Mouse (Mus musculus) ES-Bruce4 (cell line): ENCODE data around the gene Tsc22d3. TPM values are rescaled to one million over a fixed set of nuclear protein-coding genes. Genes with fewer than 3 reads are reported as not detected.
"Not testable (repeated sequence)": the region's sequence is repeated elsewhere in the genome, so short reads cannot be mapped to it uniquely, and the experiment has no call there.

ENCODE experiments used
- H3K27ac ChIP-seq: 2 replicates; pipeline ENCODE4 v1.5.1; 2012; ENCODE audit warnings: low read length, inconsistent platforms; ENCODE audit not compliant: insufficient read depth
- H3K27me3 ChIP-seq: 2 replicates; pipeline ENCODE4 v1.6.1; 2012; ENCODE audit warnings: mild to moderate bottlenecking, low read length, inconsistent platforms; ENCODE audit not compliant: control insufficient read depth, poor library complexity, insufficient read depth, severe bottlenecking
- H3K36me3 ChIP-seq: 2 replicates; pipeline ENCODE4 v1.6.1; 2012; ENCODE audit warnings: inconsistent platforms, mild to moderate bottlenecking, low read length, moderate library complexity; ENCODE audit not compliant: control insufficient read depth, poor library complexity, insufficient read depth, severe bottlenecking
- H3K4me1 ChIP-seq: one replicate; pipeline ENCODE4 v1.8.1; 2011; ENCODE audit warnings: low read length; ENCODE audit not compliant: control insufficient read depth, insufficient read depth
- H3K4me3 ChIP-seq: 2 replicates; pipeline ENCODE4 v1.5.1; 2011; ENCODE audit warnings: low read depth, mild to moderate bottlenecking, low read length
- H3K9ac ChIP-seq: 2 replicates; pipeline ENCODE4 v1.6.1; 2012; ENCODE audit warnings: low read depth, mild to moderate bottlenecking, inconsistent platforms; ENCODE audit not compliant: poor library complexity, severe bottlenecking
- H3K9me3 ChIP-seq: replicated peaks from 2 replicates; pipeline ENCODE4 v1.6.1; 2012; ENCODE audit warnings: mild to moderate bottlenecking, low read length, inconsistent platforms; ENCODE audit not compliant: control insufficient read depth, poor library complexity, insufficient read depth, severe bottlenecking
- CTCF ChIP-seq: IDR thresholded peaks from one replicate; pipeline ENCODE4 v1.8.1; 2011; ENCODE audit warnings: low read depth, low read length
- EP300 ChIP-seq: IDR thresholded peaks from 2 replicates; pipeline ENCODE4 v1.6.1; 2011; ENCODE audit warnings: low read depth, low read length; ENCODE audit not compliant: insufficient read depth
- POLR2A ChIP-seq: IDR thresholded peaks from one replicate; pipeline ENCODE4 v1.8.1; 2011; ENCODE audit warnings: low read length; ENCODE audit not compliant: insufficient read depth
- polyA plus RNA-seq: library from polyadenylated mRNA; stranded (reverse); fragments of >200 nt; gene quantifications from 2 replicates; pipeline ENCODE4 v1.2.4, GENCODE M21; 2011; ENCODE audit warnings: low read depth; ENCODE audit not compliant: missing spikeins, insufficient read depth, insufficient read length

Tsc22d3 gene
- polyA plus RNA-seq, 1 experiment, result 7.6 TPM

GRCm38 (mm10) chrX:140505497-140506238 lies 94.8 kb downstream of the Tsc22d3 start:
- Histone ChIP-seq H3K27me3 (no peaks in the 10 kb centered on the region), H3K9me3 (no peaks in the 10 kb centered on the region), H3K4me1 (no peaks in the 10 kb centered on the region), H3K4me3 (no peak overlapping the region), H3K9ac (no peak overlapping the region), H3K36me3 (no peaks in the 10 kb centered on the region), H3K27ac (no peak overlapping the region)
- TF ChIP-seq CTCF (no peak), POLR2A (no peak)

- TF ChIP-seq POLR2A, result no peak
- no peak for TF ChIP-seq EP300
- peak; percentile 40 for TF ChIP-seq CTCF
- Histone ChIP-seq H3K4me3 (no peak overlapping the region), H3K9ac (no peak overlapping the region), H3K27me3 (no peaks in the 10 kb centered on the region), H3K4me1 (no peaks in the 10 kb centered on the region), H3K27ac (no peak overlapping the region), H3K9me3 (no peaks in the 10 kb centered on the region), H3K36me3 (no peaks in the 10 kb centered on the region)
Measured at GRCm38 (mm10) chrX:140503905-140504304, 96.6 kb downstream of the Tsc22d3 start.

- H3K9ac ChIP-seq, result no peak overlapping the region
- H3K36me3 ChIP-seq, result no peaks in the 10 kb centered on the region
- no peak overlapping the region for H3K4me3 ChIP-seq
- H3K27ac ChIP-seq, result no peak overlapping the region
- TF ChIP-seq EP300, result no peak
- TF ChIP-seq POLR2A, result no peak
- no peak for TF ChIP-seq CTCF
- H3K4me1 ChIP-seq, result no peaks in the 10 kb centered on the region
- no peaks in the 10 kb centered on the region for H3K27me3 ChIP-seq
- no peaks in the 10 kb centered on the region for H3K9me3 ChIP-seq
Measured at GRCm38 (mm10) chrX:140501401-140502301, 98.8 kb downstream of the Tsc22d3 start.

DNA sequence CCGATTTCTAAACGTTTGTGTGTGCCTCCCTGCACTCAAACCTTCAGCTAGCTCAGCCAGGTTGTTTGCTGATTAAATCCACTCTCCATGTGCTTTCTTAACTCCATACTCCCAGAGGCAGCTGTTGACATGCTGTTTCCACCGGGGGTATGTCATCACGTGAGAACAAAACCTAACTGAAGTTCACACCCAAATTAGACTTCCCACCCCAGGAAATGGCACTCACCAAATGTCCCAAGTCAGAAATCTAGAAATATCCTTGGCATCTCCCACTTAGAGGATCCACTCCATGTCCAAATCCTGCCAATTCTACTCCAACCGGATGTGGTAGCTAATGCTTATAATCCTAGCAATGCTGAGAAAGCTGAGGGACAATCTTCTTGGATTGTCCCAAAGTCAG lies 100.2 kb downstream of the Tsc22d3 start:
- Histone ChIP-seq H3K4me3 (no peak overlapping the region), H3K9ac (no peak overlapping the region), H3K27ac (no peak overlapping the region), H3K9me3 (no peaks in the 10 kb centered on the region), H3K36me3 (no peaks in the 10 kb centered on the region), H3K27me3 (no peaks in the 10 kb centered on the region), H3K4me1 (no peaks in the 10 kb centered on the region)
- TF ChIP-seq EP300, result no peak
- TF ChIP-seq POLR2A, result no peak
- no peak for TF ChIP-seq CTCF

- not testable (repeated sequence) for H3K27me3 ChIP-seq, H3K9me3 ChIP-seq
Measured at GRCm38 (mm10) chrX:140498431-140498830, 102.0 kb downstream of the Tsc22d3 start.

GRCm38 (mm10) chrX:140494170-140494569 lies 106.3 kb downstream of the Tsc22d3 start:
- no peaks in the 10 kb centered on the region for H3K27me3 ChIP-seq
- no peaks in the 10 kb centered on the region for H3K4me1 ChIP-seq
- H3K9ac ChIP-seq, result no peak overlapping the region
- H3K36me3 ChIP-seq, result no peaks in the 10 kb centered on the region
- H3K4me3 ChIP-seq, result no peak overlapping the region
- no peak for TF ChIP-seq POLR2A
- TF ChIP-seq EP300, result no peak
- no peak for TF ChIP-seq CTCF
- H3K9me3 ChIP-seq, result no peaks in the 10 kb centered on the region
- H3K27ac ChIP-seq, result no peak overlapping the region

More at GRCm38 (mm10) chrX:140498431-140498830, 102.0 kb downstream of the Tsc22d3 start:
- not testable (repeated sequence) for H3K4me3 ChIP-seq, H3K36me3 ChIP-seq, H3K9ac ChIP-seq, H3K4me1 ChIP-seq, H3K27ac ChIP-seq
